Mouse (Mus musculus): ENCODE measurements around the gene Mfn1.

Gene Mfn1

GRCm38 (mm10) chr3:32611606-32612170, 82.4 kb downstream of the Mfn1 start:
- no peak for DNase-seq (ENCODE audit: low spot score)

- no peak for DNase-seq (ENCODE audit: low spot score)
Observed at GRCm38 (mm10) chr3:32614786-32615185, 85.5 kb downstream of the Mfn1 start.

DNA sequence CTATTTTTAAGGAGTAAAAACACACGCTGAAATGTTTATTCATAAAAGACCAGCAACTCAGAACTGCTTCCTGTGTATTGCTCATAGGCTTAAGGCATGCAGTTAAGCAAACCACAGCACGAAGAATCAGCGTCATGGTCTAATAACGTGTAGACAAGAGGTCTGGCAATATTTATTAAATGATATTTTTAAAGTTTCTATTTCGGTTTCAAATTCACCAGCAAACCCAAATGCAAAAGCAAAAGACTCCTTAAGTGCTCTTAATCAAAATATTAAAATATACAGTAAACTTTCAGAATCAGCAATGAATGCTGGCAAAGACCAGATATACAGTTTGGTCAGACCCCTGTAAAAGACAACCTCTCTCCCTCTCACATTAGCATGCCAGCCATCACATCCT, 86.1 kb downstream of the Mfn1 start:
- no peak for DNase-seq (ENCODE audit: low spot score)

DNA sequence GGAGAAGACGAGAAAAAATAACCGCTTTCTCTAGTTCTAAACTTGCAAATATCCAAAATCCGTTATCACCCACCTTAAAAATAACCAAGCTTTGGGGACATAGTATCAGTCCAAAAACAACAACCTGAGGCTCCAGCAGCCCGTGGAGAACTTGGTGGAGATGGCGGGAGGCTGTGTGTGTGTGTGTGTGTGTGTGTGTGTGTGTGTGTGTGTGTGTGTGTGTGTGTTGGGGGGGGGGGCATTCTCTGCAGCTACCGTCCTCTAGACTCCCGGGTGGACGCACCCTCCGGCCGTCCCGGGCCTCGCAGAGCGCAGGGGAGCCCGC, 86.7 kb downstream of the Mfn1 start:
- DNase-seq (ENCODE audit: low spot score), result no peak

DNA sequence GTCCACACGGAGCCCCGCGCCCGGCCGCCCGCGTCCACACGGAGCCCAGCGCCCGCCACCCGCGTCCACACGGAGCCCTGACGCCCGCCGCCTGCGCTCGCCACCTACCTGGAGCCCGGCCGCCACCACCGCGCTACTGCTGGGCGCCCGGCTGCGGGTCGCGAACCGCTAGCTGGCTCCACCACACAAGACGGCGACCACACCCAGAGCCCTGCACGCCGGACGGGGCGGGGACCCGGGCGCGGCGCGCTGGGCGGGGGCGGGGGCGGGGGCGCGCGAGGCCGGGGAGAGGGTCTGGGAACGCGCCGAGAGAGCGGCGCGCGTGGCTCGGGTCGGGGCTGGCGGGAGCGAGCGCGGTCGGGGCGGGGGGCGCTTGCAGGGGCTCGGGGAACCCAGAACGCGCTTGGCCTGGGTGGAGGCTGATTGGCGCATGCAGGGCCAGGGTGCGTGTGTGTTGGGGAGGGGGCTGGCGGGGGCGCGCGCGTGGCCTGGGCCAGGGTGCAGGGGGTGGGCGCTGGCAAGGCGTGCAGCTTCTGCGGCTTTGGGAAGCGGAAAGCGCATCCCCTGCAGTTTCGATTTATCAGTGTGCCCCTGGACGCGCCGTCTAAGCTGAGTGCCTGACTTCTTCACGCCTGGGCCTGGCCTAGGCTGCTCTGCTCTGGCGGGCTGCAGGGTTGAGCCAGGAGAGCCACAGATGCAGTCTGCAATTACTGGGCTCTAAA, 87.2 kb downstream of the Mfn1 start, which contains the start of gene Gnb4:
TSS of gene Gnb4 (minus strand) at position 255 of the 722 bp plus-strand sequence.
- DNase-seq (ENCODE audit: low spot score), result peak; percentile 24

- no peak for DNase-seq (ENCODE audit: low spot score)
Observed at GRCm38 (mm10) chr3:32617053-32617642, 87.9 kb downstream of the Mfn1 start.

DNA sequence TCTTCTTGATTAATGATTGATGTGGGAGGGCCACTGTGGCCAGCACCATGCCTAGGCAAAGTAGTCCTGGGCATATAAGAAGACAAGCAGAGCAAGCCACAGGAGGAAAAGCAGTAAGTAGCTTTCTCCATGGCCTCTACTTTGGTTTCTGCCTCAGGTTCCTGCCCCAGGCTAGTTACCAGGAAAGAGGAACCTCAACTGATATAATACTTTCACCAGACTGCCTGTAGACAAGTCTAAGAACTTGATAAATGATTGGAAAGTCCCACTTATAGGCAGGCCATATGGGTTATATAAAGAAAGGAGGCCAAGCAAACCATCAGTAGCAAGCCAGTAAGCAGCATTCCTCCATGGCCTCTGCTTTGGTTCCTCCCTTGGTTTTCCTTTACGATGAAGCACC, 92.4 kb downstream of the Mfn1 start:
- no peak for DNase-seq (ENCODE audit: low spot score)

GRCm38 (mm10) chr3:32622106-32622505, 92.8 kb downstream of the Mfn1 start:
- no peak for DNase-seq (ENCODE audit: low spot score)

DNA sequence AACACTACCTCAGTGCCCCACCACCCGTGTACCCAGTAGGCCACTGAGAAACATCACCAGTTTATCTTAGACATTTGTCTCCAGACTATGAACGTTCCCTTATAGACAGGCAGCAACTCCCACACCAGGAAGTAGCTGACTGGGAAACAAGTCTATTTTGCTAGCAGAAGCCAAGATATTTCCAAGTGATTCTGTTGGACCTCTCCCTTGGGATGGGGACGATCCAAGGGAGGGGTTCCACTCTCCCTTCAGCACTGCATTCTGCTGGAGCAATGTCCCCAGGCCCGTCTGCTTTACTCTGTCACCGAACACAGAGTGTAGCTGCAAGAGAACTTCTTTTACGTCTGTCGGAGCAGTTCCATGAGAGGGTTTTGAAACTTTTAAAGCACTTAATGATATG, 98.9 kb downstream of the Mfn1 start:
- DNase-seq (ENCODE audit: low spot score), result no peak

Measured in urinary bladder, postnatal 25 days (tissue).